Mouse (Mus musculus): ENCODE results near the gene Pik3ip1.

DNA sequence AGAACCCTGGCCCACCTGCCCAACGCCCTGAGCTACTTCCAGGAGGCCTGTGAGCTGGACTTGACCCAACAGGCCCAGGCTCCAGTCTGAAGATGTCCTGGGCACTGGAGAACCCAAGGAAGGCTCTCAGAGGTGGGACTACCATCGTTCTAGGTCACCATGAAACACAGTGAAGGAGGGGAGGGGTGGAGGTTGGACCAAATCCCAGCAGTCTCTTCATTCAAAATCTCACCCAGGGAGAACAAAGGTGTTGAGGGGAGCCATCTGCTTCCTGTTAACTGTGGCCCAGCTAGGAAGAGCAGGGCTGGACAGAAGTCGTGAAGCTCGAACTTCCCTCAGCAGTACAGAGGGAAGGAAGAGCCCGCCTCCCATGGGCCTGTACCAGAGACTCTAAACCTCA, 59.8 kb downstream of the Pik3ip1 start:
- TF ChIP-seq POLR2A (IDR thresholded peaks at IDR 0.05; ENCODE audit: borderline replicate concordance, insufficient read depth, low read length) (no peak), CTCF (IDR thresholded peaks at IDR 0.05; ENCODE audit: borderline replicate concordance, insufficient read depth, low read depth, low read length) (no peak)
